Mouse (Mus musculus) adrenal gland, adult 2 months (tissue): ENCODE measurements around the gene Ankrd66. TPM values are rescaled to one million over a fixed set of nuclear protein-coding genes. Genes with fewer than 3 reads are reported as not detected.

ENCODE experiments used
- DNase-seq: peaks from one replicate; pipeline ENCODE4 v3.0.0; 2021
- long read RNA-seq: library from polyadenylated mRNA; stranded (forward); transcript quantifications from one replicate; pipeline ENCODE4 v2.0.0, GENCODE M21; 2021
- polyA plus RNA-seq: library from polyadenylated mRNA; depleted of rRNA; stranded (reverse); fragments of >200 nt; gene quantifications from 2 replicates; pipeline ENCODE4 v1.2.3, GENCODE M21; 2012; rRNA removed
- total RNA-seq, 2 experiments: library from RNA; stranded (reverse); gene quantifications; 2 replicates each; pipeline ENCODE4 v1.2.3; 2021

Gene Ankrd66
- total RNA-seq (not detected), polyA plus RNA-seq (not detected in 2 replicates)
- long read RNA-seq, result 0 reads

GRCm38 (mm10) chr17:43543539-43543938 lies at the start of gene Ankrd66:
Ankrd66 (minus strand) TSS chr17:43543639.
- no peak for DNase-seq

- no peak for DNase-seq
Observed at GRCm38 (mm10) chr17:43592296-43593291, 49.2 kb upstream of the Ankrd66 start.

- DNase-seq, result no peak
Observed at GRCm38 (mm10) chr17:43590531-43590930, 47.1 kb upstream of the Ankrd66 start.

- no peak for DNase-seq
Observed at GRCm38 (mm10) chr17:43589750-43590149, 46.3 kb upstream of the Ankrd66 start.

- no peak for DNase-seq
Observed at GRCm38 (mm10) chr17:43587278-43587677, 43.8 kb upstream of the Ankrd66 start.

GRCm38 (mm10) chr17:43584771-43585170 lies 41.3 kb upstream of the Ankrd66 start:
- no peak for DNase-seq

- no peak for DNase-seq
Observed at GRCm38 (mm10) chr17:43581012-43581467, 37.6 kb upstream of the Ankrd66 start.

- no peak for DNase-seq
Observed at GRCm38 (mm10) chr17:43580456-43580855, 37.0 kb upstream of the Ankrd66 start.

- no peak for DNase-seq
Observed at GRCm38 (mm10) chr17:43573624-43574073, 30.2 kb upstream of the Ankrd66 start.

GRCm38 (mm10) chr17:43569287-43569686 lies 25.8 kb upstream of the Ankrd66 start:
- DNase-seq, result no peak

- DNase-seq, result peak; percentile 27
Observed at GRCm38 (mm10) chr17:43567992-43568888, 24.8 kb upstream of the Ankrd66 start, which contains the start of gene Pla2g7. Pla2g7 (plus strand) TSS chr17:43568098.

- DNase-seq, result no peak
Observed at GRCm38 (mm10) chr17:43567593-43567991, 24.2 kb upstream of the Ankrd66 start.

GRCm38 (mm10) chr17:43563192-43563987 lies 20.0 kb upstream of the Ankrd66 start:
- DNase-seq, result no peak

- DNase-seq, result no peak
Observed at GRCm38 (mm10) chr17:43558678-43559077, 15.2 kb upstream of the Ankrd66 start.

- DNase-seq, result peak; percentile 60
Observed at GRCm38 (mm10) chr17:43557541-43558090, 14.2 kb upstream of the Ankrd66 start.

- no peak for DNase-seq
Observed at GRCm38 (mm10) chr17:43557104-43557503, 13.7 kb upstream of the Ankrd66 start.

- DNase-seq, result peak; percentile 33
Observed at GRCm38 (mm10) chr17:43554516-43555403, 11.3 kb upstream of the Ankrd66 start.

- no peak for DNase-seq
Observed at GRCm38 (mm10) chr17:43551122-43551630, 7.7 kb upstream of the Ankrd66 start.

- DNase-seq, result no peak
Observed at GRCm38 (mm10) chr17:43544040-43544439, 601 bp upstream of the Ankrd66 start.

- DNase-seq, result no peak
Observed at GRCm38 (mm10) chr17:43538767-43539166, 4.7 kb downstream of the Ankrd66 start.
